Mouse (Mus musculus) brown adipose tissue, adult 24 weeks (tissue): ENCODE data around the gene Cerk. TPM values are rescaled to one million over a fixed set of nuclear protein-coding genes. Genes with fewer than 3 reads are reported as not detected.
A peak's percentile ranks its signal among the peaks of the same experiment; 100 is the strongest.
"Not testable (repeated sequence)": the region's sequence is repeated elsewhere in the genome, so short reads cannot be mapped to it uniquely, and the experiment has no call there.

Experiments
- H3K27ac ChIP-seq: fragments of 200-500 bp; replicated peaks from 2 replicates; pipeline ENCODE4 v1.5.1; 2012; ENCODE audit warnings: low read depth, mild to moderate bottlenecking, low read length
- H3K4me1 ChIP-seq: fragments of 200-500 bp; 2 replicates; pipeline ENCODE4 v1.6.1; 2012; ENCODE audit warnings: low read length, mixed read lengths; ENCODE audit not compliant: control insufficient read depth, insufficient read depth, insufficient read length
- H3K4me3 ChIP-seq: fragments of 200-500 bp; 2 replicates; pipeline ENCODE4 v1.5.1; 2012; ENCODE audit warnings: low read depth, mild to moderate bottlenecking, low read length, moderate library complexity; ENCODE audit not compliant: insufficient read depth
- polyA plus RNA-seq: library from polyadenylated mRNA; stranded (reverse); fragments of >200 nt; gene quantifications from 2 replicates; pipeline ENCODE4 v1.2.4, GENCODE M21; 2012; ENCODE audit not compliant: missing spikeins, insufficient read depth, insufficient read length

Gene Cerk
- polyA plus RNA-seq, result 4.5 and 5.0 TPM in 2 replicates

DNA sequence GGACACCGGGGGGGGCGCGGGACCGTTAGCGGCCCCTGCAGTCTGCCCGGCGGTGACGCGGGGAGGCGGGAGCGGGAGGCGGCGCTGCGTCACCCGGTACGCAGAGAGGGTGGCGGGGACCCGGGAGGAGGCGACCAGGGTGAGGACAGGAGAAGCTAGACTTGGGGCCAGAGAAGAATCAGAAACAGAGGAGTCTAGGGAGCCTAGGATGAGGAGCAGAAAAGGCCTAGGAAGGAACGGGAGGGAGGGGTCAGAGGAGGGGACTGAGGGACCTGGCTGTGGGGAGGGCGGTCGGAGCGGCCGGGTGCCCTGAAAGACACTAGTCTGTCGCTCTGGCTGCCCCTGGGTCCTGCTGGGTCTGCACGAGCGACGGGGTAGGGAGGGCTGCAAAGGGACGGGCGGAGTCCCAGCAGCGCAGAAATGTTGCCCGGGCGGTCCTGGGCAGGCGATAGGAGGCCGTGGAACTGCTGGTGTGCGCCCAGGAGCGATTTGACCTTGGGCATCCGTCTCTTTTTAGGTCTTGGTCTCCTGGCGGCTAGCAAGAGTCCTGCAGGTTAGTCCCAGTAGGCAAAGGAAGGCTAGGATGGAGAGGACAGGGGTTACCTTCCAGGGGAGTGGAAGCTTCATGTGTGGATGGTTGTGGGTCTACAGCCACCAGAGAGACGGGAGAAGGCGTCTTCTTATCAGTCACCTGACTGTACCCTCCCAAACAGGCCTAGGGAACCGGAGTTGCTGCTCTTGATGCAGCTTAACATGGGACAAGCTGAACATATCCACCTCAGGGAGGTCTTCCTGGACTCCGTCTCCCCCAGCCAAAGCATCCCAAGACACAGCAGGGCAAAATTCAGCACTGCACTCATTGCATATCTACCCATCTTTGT lies at the start of gene Cerk:
Cerk (minus strand) TSS at position 453 of the 881 bp plus-strand sequence.
- H3K27ac ChIP-seq, result peak within 1 kb of the TSS; percentile 91

DNA sequence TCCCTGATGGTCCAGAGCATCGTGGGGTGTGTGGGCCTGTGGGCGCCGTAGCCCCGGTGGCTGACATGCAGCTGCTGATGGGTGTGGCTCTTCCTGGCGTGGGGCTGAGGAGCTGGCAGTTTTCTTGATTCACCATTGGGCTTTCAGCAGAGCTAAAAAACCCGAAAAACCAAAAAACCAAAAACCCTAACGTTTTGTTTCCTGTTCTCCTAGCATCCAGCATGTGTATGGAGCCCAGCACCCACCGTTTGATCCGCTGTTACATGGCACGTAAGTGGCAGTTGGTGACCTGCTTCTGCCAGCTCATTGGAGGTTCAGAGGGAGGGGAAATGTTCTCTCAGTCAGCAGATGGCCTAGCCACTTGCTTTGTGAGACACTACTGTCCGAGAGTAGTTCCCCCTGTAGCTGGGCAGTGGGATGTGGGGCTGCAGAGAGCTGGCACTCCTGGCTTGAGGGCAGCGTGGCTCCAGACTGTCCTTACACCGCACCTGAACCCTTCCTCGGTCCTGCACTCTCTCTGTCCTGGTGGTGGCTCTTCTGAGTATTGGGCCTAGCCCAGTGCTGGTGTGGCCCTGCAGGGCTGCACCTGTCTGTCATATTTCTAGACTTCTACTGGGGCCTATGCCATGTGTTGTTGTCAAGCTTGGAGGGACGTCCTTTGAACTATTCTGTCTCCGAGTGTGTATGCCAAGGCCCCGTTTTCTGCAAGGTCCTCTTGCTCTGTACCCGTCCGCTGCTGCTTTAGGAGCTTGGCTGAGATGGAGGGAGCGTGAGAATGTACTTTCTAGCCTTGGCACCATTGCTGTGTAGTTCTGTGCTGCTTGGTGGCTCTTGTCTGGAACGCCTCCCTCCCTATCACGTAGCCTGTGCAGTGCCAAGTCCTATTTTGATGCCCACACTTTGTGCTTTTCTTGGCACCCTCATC lies 48.8 kb upstream of the Cerk start:
- Histone ChIP-seq H3K4me3 (no peak overlapping the region), H3K27ac (no peak overlapping the region), H3K4me1 (peaks cover 5% of the 10 kb centered on the region)

More for the DNA sequence above, at the start of gene Cerk:
- Histone ChIP-seq H3K4me1 (peaks cover 33% of the 10 kb centered on the region), H3K4me3 (peak within 1 kb of the TSS; percentile 90)

DNA sequence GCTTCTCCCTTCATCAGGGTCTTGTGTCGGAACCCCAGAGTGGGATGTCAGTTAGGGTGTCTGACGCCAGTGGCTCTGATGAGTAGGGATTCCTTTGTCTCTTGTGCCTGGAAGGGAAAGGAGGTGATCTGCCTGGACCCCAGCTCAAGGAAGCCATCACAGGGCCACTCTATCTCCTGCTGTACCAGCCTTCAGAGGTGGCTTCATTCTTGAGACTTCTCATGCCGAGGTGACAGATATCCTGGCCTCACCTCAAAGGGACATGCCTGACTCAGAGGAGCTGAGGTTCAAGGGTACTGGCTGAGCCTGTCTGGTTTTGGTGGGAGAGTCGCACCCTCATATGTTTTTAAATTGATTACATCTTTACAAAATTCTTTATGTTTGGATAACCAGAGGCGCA lies 48.1 kb upstream of the Cerk start:
- Histone ChIP-seq H3K4me1 (peaks cover 8% of the 10 kb centered on the region), H3K27ac (no peak overlapping the region)

DNA sequence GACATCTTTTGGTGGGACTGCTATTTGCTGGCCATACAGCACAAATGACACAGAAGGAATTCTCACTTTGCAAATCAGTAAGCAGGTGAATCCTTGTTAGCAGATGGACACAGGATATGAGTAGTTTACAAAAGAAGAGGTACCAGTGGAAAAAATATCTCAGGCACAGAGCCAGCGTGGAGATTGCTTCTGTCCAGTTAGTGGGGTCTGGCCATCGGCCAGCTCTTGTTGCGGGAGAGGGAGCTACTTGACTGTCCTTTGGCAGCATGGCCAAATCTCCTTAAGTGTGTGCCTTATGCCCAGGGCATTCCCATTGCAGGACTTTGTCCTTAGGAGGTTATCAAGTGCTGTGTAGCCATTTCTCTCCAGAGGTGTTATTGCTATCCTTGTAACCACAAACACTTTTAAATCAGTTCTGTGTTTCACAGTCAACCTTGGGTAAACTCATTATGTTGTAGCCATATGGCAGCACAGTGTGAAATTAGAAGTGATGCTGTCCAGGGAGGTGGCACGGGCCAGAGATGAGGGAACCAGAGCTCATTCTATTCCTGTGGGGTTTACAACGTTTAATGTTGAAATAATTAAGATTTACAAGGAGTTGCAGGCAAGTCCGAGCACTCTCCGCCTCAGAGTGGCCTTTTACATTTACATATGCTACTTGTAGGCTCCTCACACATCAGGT lies 46.0 kb upstream of the Cerk start:
- Histone ChIP-seq H3K4me1 (peaks cover 8% of the 10 kb centered on the region), H3K27ac (no peak overlapping the region)

More for the DNA sequence above, 48.1 kb upstream of the Cerk start:
- H3K4me3 ChIP-seq, result no peak overlapping the region

DNA sequence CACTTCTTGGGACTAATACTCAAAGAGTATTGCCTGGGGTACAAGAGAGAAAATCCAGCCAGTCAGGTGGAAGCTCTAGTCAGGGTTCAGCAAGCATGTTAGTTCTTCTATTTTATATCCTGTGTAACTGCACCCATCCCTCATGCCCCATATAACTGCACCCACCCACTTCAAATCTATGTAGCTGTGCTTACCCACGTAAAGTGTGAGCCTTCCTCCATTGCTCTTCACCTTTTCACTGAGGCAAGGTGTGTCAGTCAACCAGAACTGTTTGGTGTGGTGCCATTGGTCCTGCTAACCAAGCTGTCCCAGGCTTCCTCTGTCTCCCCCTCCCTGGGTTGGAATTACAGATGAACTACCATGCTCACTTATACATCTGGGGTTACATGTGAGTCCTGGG lies 45.2 kb upstream of the Cerk start:
- H3K4me3 ChIP-seq, result no peak overlapping the region
- peaks cover 8% of the 10 kb centered on the region for H3K4me1 ChIP-seq
- H3K27ac ChIP-seq, result no peak overlapping the region

More for the DNA sequence above, 46.0 kb upstream of the Cerk start:
- no peak overlapping the region for H3K4me3 ChIP-seq

DNA sequence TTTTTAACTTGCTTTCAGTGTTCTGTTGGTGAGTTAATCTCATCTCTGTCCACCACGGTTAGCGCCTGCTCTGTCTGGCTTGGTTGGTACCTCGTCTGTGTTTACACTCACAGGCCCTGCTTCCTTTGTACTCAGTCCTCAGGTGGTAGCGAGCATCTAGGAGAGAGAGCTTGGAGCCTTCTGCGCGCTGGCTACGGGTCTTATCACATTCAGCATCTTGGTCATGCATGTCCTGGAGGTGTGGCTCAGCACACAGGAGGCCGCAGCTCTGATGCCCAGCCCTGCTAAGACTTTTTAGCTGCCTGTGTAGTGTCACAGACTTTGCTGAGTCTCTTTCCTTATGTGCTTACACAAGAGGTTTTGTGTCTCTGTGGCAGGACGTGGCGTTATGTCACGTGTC lies 43.7 kb upstream of the Cerk start:
- H3K27ac ChIP-seq, result no peak overlapping the region
- peaks cover 8% of the 10 kb centered on the region for H3K4me1 ChIP-seq
- no peak overlapping the region for H3K4me3 ChIP-seq

DNA sequence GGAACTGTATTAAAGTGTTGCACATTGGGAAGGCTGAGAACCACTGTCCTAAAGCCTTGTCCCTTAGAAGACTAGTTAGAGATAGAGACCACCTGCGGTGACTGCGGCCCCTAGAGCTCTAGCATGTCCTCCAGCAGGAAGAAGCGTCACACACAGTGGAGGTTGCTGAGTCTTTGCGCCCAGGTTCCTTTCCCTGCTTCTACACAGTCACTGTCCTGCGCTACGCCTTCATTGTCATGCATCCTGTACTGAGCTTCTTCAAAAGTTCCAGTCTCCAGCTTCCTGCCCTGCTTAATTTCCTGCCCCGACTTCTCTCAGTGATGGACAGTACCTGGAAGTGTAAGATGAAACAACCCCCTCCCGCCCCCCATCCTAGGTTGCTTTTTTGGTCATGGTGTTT lies 43.1 kb upstream of the Cerk start:
- peaks cover 10% of the 10 kb centered on the region for H3K4me1 ChIP-seq
- no peak overlapping the region for H3K27ac ChIP-seq
- H3K4me3 ChIP-seq, result no peak overlapping the region

DNA sequence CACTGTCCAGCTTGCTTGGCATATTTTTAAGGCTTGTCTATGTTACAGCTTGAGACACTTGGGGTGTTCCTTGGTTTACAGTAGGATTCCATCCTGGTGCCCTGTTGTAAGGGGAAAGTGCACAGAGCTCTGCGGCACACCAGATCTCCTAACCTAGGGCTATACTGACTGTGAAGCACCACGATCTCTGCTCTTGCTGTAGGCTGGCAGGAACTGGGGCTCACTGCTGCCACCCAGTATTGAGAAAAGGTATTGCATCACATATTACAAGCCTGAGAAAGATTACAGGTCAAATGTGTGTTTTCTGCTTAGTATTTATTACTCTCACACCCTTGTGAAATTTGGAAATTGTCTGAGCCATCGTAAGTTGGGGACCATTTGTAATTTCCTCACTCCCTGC lies 42.2 kb upstream of the Cerk start:
- no peak overlapping the region for H3K27ac ChIP-seq
- no peak overlapping the region for H3K4me3 ChIP-seq
- H3K4me1 ChIP-seq, result peaks cover 10% of the 10 kb centered on the region

DNA sequence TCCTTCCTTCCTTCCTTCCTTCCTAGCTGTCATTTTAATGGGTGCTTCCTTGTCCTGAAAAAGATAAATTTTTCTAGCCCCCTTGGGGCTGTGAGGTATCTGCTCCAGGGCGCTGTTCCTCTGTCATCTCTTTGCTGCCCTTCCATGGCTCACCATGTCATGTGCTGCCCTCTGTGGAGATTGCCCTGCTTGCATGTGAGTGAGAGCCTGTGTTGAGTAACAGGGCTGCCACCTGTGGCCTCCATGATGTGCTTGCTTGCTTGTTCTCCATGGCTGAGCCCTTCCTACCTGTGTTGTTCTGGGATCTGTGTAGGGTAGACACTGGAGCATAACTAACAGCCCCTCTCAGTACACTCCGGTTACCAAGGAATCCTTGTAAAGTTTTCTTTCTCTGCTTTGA lies 41.0 kb upstream of the Cerk start:
- peaks cover 10% of the 10 kb centered on the region for H3K4me1 ChIP-seq
- no peak overlapping the region for H3K27ac ChIP-seq
- no peak overlapping the region for H3K4me3 ChIP-seq

DNA sequence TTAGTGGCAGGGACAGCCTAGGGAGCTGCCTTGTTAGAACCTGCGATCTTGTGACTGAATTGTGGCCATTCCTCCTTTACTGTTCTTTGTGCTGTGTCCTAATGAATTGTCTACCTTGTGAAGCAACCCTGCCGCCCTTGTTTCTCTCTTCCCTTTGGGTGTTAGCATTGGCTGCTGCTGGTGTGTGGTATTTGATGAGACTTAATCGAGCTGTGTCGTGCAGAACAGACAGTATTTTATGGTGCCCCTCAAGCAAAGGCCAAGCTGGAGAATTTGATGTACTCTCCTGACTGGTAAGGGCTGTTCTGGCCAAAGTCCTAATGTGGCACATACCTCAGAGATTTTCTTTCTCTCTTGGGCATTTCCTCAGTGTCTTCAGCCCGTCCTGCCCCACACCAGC lies 40.3 kb upstream of the Cerk start:
- Histone ChIP-seq H3K4me3 (no peak overlapping the region), H3K4me1 (peaks cover 8% of the 10 kb centered on the region), H3K27ac (peak overlapping the region; percentile 28; the same call in 1 of the 2 replicates)

DNA sequence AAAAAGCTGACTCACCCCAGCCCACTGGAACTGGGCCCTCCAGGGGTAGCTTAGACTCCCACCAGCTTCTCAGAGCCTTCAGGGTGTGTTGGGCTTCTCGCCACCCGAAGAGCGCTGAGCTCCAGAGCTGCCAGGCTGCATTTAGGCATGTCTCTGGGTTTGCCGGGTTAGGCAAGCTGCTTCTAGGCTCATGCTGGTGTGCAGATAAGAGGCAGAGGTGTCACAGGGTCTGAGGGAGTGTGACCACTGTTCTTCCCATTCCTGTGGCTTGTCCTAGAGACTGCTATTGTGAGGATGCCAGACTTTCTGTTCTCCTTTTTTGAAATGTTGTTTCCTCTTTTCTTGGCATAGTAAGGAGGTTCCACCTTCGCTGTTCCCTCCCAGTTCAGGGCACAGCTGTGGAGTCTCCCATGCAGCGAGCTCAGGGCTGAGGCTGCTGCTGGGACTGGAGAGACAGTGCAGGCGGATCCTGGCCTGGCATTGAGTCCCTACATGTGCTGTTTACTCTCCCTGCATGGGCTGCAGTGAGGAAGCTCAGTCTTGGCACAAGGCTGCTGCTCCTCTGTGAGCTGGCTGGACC lies 39.1 kb upstream of the Cerk start:
- peak overlapping the region; percentile 31; the same call in 1 of the 2 replicates for H3K27ac ChIP-seq
- no peak overlapping the region for H3K4me3 ChIP-seq
- H3K4me1 ChIP-seq, result peaks cover 19% of the 10 kb centered on the region

DNA sequence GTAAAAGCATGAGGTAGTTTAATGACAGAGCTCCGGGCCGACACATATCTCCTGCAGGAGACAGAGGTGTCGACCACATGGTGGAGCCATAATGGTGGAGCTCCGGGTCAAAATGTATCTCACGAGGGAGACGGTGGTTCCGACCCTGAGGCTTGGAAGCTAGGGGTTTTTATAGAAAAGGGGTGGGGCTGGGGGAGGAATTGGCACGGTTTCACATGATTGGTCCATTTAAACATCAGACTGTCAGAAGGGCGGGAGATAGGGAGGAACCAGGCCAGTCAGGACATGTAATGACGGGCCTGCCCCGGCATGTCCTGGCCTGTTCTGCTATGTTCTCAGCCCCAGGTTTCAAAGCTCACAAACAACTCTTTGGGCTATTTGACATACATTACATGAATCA lies 36.0 kb upstream of the Cerk start:
- not testable (repeated sequence) for H3K4me3 ChIP-seq

DNA sequence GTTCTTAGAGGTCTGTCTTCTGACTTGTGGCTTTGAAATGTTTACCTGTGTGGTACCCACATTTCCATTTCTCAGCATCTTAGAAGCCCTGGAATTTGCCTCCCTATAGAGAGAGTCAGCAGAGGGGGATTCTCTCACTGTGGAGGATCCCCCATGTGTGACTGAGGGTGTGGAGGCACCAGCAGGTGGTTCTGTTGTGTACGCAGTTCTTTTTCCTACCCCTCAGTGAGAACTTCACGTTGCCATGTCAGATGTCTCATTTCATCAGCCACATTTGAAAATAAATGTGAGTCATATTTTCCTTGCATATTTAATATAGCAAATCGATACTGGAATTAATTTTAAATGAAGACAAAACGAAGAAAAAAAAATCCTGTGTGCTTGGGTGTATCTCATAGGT lies 35.4 kb upstream of the Cerk start:
- H3K27ac ChIP-seq, result peak overlapping the region; percentile 96
- H3K4me3 ChIP-seq, result no peak overlapping the region
- H3K4me1 ChIP-seq, result peaks cover 39% of the 10 kb centered on the region

More for the DNA sequence above, 36.0 kb upstream of the Cerk start:
- H3K27ac ChIP-seq, result not testable (repeated sequence)
- H3K4me1 ChIP-seq, result peaks cover 37% of the 10 kb centered on the region

DNA sequence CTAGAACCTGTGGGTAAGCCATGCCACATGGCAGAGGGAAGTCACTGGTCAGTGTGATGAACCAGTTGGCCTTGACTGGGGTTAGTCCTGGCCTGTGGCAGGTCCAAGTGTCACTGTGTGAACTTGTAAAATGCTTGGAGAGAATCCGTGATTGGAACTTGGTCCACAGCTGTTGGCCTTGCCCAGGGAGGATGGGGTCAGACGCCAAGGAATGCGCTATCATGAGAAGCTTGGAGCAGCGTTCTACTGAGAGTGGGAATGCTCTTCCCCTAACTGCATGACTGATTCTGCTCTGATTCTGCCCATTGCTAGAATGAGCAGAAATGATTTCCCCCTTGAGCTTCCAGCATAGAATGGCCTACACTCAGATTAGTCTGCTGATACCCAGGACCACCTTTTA lies 34.8 kb upstream of the Cerk start:
- Histone ChIP-seq H3K27ac (peak overlapping the region; percentile 96), H3K4me3 (peak overlapping the region; percentile 11; the same call in 1 of the 2 replicates)

More for the DNA sequence above, 34.8 kb upstream of the Cerk start:
- H3K4me1 ChIP-seq, result peaks cover 39% of the 10 kb centered on the region
